Mouse (Mus musculus): Measurements from ENCODE around the gene Cuedc1. TPM values are rescaled to one million over a fixed set of nuclear protein-coding genes. Genes with fewer than 3 reads are reported as not detected.

Gene Cuedc1
- polyA plus RNA-seq, 1 experiment, result 1.7 TPM

- TF ChIP-seq GATA1 (IDR thresholded peaks at IDR 0.05; ENCODE audit: low read length), result no peak
Observed at GRCm38 (mm10) chr11:88105494-88106291, 7.8 kb downstream of the Cuedc1 start.

GRCm38 (mm10) chr11:88106292-88106554 is 8.4 kb downstream of the Cuedc1 start:
- TF ChIP-seq GATA1 (IDR thresholded peaks at IDR 0.05; ENCODE audit: low read length), result no peak

GRCm38 (mm10) chr11:88107365-88107764 is 9.5 kb downstream of the Cuedc1 start:
- no peak for TF ChIP-seq GATA1 (IDR thresholded peaks at IDR 0.05; ENCODE audit: low read length)

GRCm38 (mm10) chr11:88110031-88110594 is 12.3 kb downstream of the Cuedc1 start:
- TF ChIP-seq GATA1 (IDR thresholded peaks at IDR 0.05; ENCODE audit: low read length), result no peak

- TF ChIP-seq GATA1 (IDR thresholded peaks at IDR 0.05; ENCODE audit: low read length), result no peak
Observed at GRCm38 (mm10) chr11:88112078-88112477, 14.2 kb downstream of the Cuedc1 start.

GRCm38 (mm10) chr11:88112677-88113333 is 14.9 kb downstream of the Cuedc1 start:
- no peak for TF ChIP-seq GATA1 (IDR thresholded peaks at IDR 0.05; ENCODE audit: low read length)

- TF ChIP-seq GATA1 (IDR thresholded peaks at IDR 0.05; ENCODE audit: low read length), result no peak
Observed at GRCm38 (mm10) chr11:88113543-88114271, 15.8 kb downstream of the Cuedc1 start.

- TF ChIP-seq GATA1 (IDR thresholded peaks at IDR 0.05; ENCODE audit: low read length), result no peak
Observed at GRCm38 (mm10) chr11:88114871-88115301, 17.0 kb downstream of the Cuedc1 start.

- no peak for TF ChIP-seq GATA1 (IDR thresholded peaks at IDR 0.05; ENCODE audit: low read length)
Observed at GRCm38 (mm10) chr11:88116568-88116967, 18.7 kb downstream of the Cuedc1 start.

GRCm38 (mm10) chr11:88117356-88118090 is 19.7 kb downstream of the Cuedc1 start:
- no peak for TF ChIP-seq GATA1 (IDR thresholded peaks at IDR 0.05; ENCODE audit: low read length)

GRCm38 (mm10) chr11:88118091-88118440 is 20.2 kb downstream of the Cuedc1 start:
- no peak for TF ChIP-seq GATA1 (IDR thresholded peaks at IDR 0.05; ENCODE audit: low read length)

GRCm38 (mm10) chr11:88118817-88119642 is 21.2 kb downstream of the Cuedc1 start:
- TF ChIP-seq GATA1 (IDR thresholded peaks at IDR 0.05; ENCODE audit: low read length), result no peak

GRCm38 (mm10) chr11:88122545-88122944 is 24.7 kb downstream of the Cuedc1 start:
- TF ChIP-seq GATA1 (IDR thresholded peaks at IDR 0.05; ENCODE audit: low read length), result no peak

- TF ChIP-seq GATA1 (IDR thresholded peaks at IDR 0.05; ENCODE audit: low read length), result no peak
Observed at GRCm38 (mm10) chr11:88123021-88123420, 25.2 kb downstream of the Cuedc1 start.

- no peak for TF ChIP-seq GATA1 (IDR thresholded peaks at IDR 0.05; ENCODE audit: low read length)
Observed at GRCm38 (mm10) chr11:88123731-88124130, 25.9 kb downstream of the Cuedc1 start.
